Mouse (Mus musculus) limb, embryonic 12.5 days (tissue): ENCODE measurements around the gene Dync1i1. TPM values are rescaled to one million over a fixed set of nuclear protein-coding genes. Genes with fewer than 3 reads are reported as not detected.

Source experiments
- ATAC-seq: fragments of 200-750 bp; cut with Nextera tagmentation; 2 replicates; pipeline ENCODE4 v1.8.0; 2017; ENCODE audit warnings: low read depth, moderate TSS enrichment; ENCODE audit not compliant: insufficient number of reproducible peaks, insufficient read depth, low FRiP score, low TSS enrichment
- H3K27ac ChIP-seq: fragments of 300-500 bp; sonication (generic); 2 replicates; pipeline ENCODE4 v1.5.1; 2016; ENCODE audit warnings: mild to moderate bottlenecking, moderate library complexity
- H3K27me3 ChIP-seq: fragments of 300-500 bp; sonication (generic); 2 replicates; pipeline ENCODE4 v1.6.1; 2016; ENCODE audit warnings: mild to moderate bottlenecking, moderate library complexity
- H3K36me3 ChIP-seq: fragments of 300-500 bp; sonication (generic); 2 replicates; pipeline ENCODE4 v1.6.1; 2016; ENCODE audit warnings: mild to moderate bottlenecking, moderate library complexity
- H3K4me1 ChIP-seq: fragments of 300-500 bp; sonication (generic); replicated peaks from 2 replicates; pipeline ENCODE4 v1.6.1; 2016
- H3K4me2 ChIP-seq: fragments of 300-500 bp; sonication (generic); 2 replicates; pipeline ENCODE4 v1.6.1; 2016; ENCODE audit warnings: mild to moderate bottlenecking, moderate library complexity
- H3K4me3 ChIP-seq: fragments of 300-500 bp; sonication (generic); replicated peaks from 2 replicates; pipeline ENCODE4 v1.5.1; 2016; ENCODE audit warnings: mild to moderate bottlenecking
- H3K9ac ChIP-seq: fragments of 300-500 bp; sonication (generic); replicated peaks from 2 replicates; pipeline ENCODE4 v1.6.1; 2016; ENCODE audit warnings: mild to moderate bottlenecking, moderate library complexity
- H3K9me3 ChIP-seq: fragments of 300-500 bp; sonication (generic); 2 replicates; pipeline ENCODE4 v1.6.1; 2016; ENCODE audit warnings: mild to moderate bottlenecking, moderate library complexity
- WGBS: fragments of 180-500 bp; shearing (Covaris S2); methylation state at CpG from one replicate; pipeline ENCODE4 v1.1.7; 2016; 5-methylcytosine and 5-hydroxymethylcytosine counted together
- polyA plus RNA-seq: library from polyadenylated mRNA; unstranded; fragments of >200 nt; fragmentation: Nextera tagmentation; extraction: Ambion mirVana; gene quantifications from 2 replicates; pipeline ENCODE4 v1.2.1, GENCODE M21; 2016

The Dync1i1 gene
- polyA plus RNA-seq, 1 experiment from 2014 or later, result 10.9 TPM

DNA sequence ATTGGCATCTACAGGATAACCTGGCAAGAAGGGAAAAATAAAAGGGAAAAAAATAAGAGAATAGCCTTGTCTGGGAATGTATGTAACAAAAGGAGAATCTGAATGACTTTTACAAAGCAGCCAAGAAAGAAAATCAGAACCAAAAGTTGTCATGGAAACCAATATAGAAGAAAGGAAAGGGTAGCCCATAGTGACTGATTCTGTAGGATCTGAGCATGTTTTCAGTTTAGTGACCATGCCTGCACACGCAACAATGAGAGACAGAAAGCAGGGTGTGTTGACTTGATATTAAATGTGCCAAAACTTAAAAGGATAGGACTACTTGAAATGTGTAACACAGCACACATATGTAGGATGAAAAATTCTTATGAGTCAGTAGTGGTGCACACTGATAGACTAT, 197.2 kb downstream of the Dync1i1 start:
- Histone ChIP-seq H3K4me3 (no peak overlapping the region), H3K27ac (no peak overlapping the region), H3K36me3 (no peaks in the 10 kb centered on the region), H3K9ac (no peak overlapping the region), H3K4me1 (no peaks in the 10 kb centered on the region), H3K27me3 (no peaks in the 10 kb centered on the region), H3K9me3 (no peaks in the 10 kb centered on the region), H3K4me2 (no peak overlapping the region)
- 91% methylated on average over 1 of the region's 1 CpGs for WGBS
- no peak for ATAC-seq

DNA sequence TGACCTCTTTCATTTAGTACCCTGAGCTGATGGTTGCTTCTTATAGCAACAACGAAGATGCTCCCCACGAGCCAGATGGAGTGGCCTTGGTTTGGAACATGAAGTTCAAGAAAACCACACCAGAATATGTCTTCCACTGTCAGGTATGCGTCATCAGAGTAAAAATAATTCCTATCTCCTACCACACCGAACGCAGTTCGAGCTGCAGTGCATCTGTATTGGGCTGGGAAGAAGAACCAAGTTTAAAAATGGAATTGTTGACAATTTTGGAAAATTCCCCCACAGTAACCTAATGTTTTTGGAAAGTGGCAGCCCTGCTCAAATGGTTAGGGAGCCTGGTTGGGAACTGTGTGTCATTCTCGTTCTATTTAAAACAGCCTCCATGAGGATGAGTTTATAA, 197.7 kb downstream of the Dync1i1 start:
- H3K4me3 ChIP-seq, result no peak overlapping the region
- H3K9ac ChIP-seq, result no peak overlapping the region
- H3K4me2 ChIP-seq, result no peak overlapping the region
- H3K27me3 ChIP-seq, result no peaks in the 10 kb centered on the region
- H3K4me1 ChIP-seq, result no peaks in the 10 kb centered on the region
- no peaks in the 10 kb centered on the region for H3K36me3 ChIP-seq
- H3K9me3 ChIP-seq, result no peaks in the 10 kb centered on the region
- no peak overlapping the region for H3K27ac ChIP-seq
- WGBS, result 89% methylated on average over 7 of the region's 7 CpGs
- ATAC-seq, result no peak

DNA sequence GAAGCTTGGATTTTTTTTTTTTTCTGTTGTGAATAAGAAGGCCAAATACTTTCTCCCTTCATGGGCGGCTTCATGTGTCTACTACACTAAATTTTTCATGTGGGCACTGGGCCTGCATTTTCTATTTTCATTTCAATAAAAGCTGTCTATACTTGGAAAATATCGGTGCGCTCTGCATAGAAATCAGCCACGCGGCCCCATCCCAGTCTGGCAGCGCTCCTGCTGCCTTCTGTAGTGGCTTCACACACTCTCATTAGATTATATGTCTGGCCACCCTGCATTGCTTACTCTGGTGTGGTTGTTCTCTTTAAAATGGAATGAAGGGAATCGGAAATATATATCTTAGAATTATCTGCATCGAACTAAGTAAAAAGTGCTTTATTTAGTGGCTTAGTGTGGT, 204.7 kb downstream of the Dync1i1 start:
- no peak overlapping the region for H3K4me2 ChIP-seq
- no peak overlapping the region for H3K27ac ChIP-seq
- H3K27me3 ChIP-seq, result no peaks in the 10 kb centered on the region
- H3K36me3 ChIP-seq, result no peaks in the 10 kb centered on the region
- H3K4me1 ChIP-seq, result peaks cover 8% of the 10 kb centered on the region
- H3K4me3 ChIP-seq, result no peak overlapping the region
- ATAC-seq, result no peak
- no peak overlapping the region for H3K9ac ChIP-seq
- WGBS, result 89% methylated on average over 8 of the region's 8 CpGs
- no peaks in the 10 kb centered on the region for H3K9me3 ChIP-seq

DNA sequence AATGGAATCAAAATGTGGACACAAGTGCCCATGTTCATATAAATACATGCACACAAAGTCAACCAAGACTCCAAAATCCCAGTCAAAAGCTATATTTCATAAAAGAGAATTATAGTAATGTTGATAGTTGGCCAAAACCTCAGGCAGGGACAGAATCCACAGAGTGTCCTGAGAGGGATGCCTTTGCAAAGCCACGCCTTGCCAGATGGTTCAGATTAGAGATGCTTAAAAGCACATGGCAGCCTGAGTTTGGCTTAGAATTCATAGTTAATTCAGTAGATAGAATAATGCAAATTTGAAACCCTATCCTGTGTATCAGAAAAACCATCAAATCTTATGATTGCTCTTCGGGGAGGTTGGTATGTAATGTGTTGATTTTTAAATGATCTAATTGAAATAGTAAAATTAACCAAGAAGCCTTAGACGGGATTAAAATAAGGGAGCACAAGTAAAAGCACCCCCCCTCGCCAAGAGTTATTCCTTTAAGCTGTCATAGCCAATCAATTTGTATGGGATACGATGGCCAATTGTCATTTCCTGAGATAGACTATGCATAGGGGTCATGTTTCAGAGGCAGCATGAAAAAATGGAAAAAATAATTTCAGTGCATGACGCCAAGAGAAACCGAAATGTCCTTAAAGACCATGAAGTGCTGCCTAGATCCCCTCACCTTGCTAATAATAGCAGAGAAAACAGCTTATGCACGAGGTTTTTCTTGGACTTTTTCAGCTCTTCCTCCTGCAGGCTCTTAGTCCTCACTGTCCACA, 210.3 kb downstream of the Dync1i1 start:
- no peaks in the 10 kb centered on the region for H3K36me3 ChIP-seq
- 71% methylated on average over 8 of the region's 8 CpGs for WGBS
- no peaks in the 10 kb centered on the region for H3K27me3 ChIP-seq
- H3K4me3 ChIP-seq, result no peak overlapping the region
- peaks cover 2% of the 10 kb centered on the region for H3K4me1 ChIP-seq
- no peak overlapping the region for H3K27ac ChIP-seq
- H3K9ac ChIP-seq, result no peak overlapping the region
- H3K9me3 ChIP-seq, result no peaks in the 10 kb centered on the region
- H3K4me2 ChIP-seq, result no peak overlapping the region
- no peak for ATAC-seq

DNA sequence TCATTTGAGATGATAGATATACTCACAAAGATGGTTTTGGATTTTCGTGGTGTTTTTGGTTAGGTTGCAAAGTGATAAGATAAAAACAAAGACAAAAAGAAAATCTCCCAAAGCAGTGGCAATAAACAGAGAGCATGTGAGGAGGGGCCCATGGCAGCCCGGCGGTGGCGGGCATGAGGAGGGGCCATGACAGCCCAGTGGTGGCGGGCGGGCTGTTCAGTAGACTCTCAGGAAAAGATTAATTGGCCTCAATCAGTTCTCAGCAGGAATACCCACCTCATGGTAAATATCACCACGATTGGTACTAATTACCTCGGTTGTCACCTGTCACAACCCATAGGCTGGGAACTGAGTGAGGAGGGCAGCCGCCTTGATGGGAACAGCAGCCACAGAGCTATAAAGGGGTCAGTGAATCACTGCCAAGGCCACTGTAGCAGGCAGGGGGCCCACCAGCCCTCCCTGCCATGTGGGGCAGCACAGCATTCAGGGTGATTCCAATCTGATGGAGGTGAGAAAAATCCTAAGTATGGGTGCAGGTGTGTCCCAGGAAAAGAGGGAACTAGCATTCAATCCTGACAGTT, 224.5 kb downstream of the Dync1i1 start:
- Histone ChIP-seq H3K4me1 (peaks cover 4% of the 10 kb centered on the region), H3K9ac (no peak overlapping the region), H3K27ac (no peak overlapping the region), H3K36me3 (no peaks in the 10 kb centered on the region), H3K9me3 (no peaks in the 10 kb centered on the region), H3K4me2 (no peak overlapping the region), H3K27me3 (0 out of 2 replicates have a peak, but pooled peaks cover 2% of the 10 kb centered on the region), H3K4me3 (no peak overlapping the region)
- no peak for ATAC-seq
- WGBS, result 33% methylated on average over 9 of the region's 9 CpGs

DNA sequence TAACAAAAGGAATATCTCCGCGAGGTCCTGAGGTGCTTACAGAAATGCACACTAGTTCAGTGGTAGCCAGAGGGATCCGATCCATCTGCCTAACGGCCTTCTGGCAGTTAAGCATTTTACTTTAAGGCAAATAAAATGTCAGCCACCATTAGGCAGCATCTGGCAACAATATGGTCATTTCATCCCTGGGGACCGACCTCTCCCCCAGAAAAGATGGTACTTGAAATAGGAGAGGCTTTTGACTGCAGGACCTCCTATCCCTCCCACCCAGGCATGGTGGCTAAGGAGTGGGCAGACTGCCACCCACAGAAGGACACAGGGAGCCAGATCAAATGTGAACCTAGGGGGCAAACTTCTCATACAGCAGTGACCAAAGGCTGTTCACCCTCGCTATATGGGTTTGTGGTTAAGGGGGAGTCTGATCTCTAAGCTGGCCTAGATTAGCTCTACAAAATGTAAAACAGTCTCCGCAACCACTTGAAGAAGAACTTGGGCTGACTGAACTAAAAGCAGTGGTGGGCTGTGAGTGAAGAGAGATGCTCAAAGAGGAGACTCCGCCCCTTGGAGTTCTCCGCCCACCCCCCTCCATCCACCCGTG, 231.0 kb downstream of the Dync1i1 start:
- Histone ChIP-seq H3K9me3 (no peaks in the 10 kb centered on the region), H3K27ac (peak overlapping the region; percentile 53; the same call in 1 of the 2 replicates), H3K27me3 (0 out of 2 replicates have a peak, but pooled peaks cover 2% of the 10 kb centered on the region), H3K4me3 (no peak overlapping the region), H3K4me1 (peaks cover 20% of the 10 kb centered on the region), H3K9ac (no peak overlapping the region), H3K4me2 (no peak overlapping the region), H3K36me3 (no peaks in the 10 kb centered on the region)
- ATAC-seq, result no peak
- WGBS, result 42% methylated on average over 10 of the region's 10 CpGs

DNA sequence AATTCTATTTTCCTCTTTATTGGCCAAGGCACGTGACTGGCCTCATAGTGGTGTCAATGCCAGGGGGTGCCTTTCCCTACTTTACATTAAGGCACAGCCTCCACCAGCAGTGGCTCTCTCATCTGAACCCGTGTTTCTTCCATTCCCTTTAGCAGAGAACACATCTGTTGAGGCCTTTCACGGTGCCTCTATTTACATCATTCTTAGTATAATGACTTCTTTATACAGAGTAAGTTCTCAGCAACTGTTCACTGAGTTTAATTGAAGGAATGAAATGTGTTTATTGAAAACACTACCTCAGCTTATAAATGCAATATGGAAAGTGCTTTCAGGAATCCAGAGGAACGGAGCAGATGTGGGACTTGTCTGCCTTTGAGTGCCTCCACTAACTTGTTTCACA, 235.3 kb downstream of the Dync1i1 start:
- Histone ChIP-seq H3K4me1 (peaks cover 15% of the 10 kb centered on the region), H3K4me3 (no peak overlapping the region), H3K27me3 (no peaks in the 10 kb centered on the region), H3K36me3 (no peaks in the 10 kb centered on the region), H3K27ac (0 out of 2 replicates have a peak overlapping the region, but pooled peaks have one; percentile 42), H3K4me2 (no peak overlapping the region), H3K9me3 (no peaks in the 10 kb centered on the region), H3K9ac (no peak overlapping the region)
- WGBS, result 57% methylated on average over 4 of the region's 4 CpGs
- ATAC-seq, result no peak

DNA sequence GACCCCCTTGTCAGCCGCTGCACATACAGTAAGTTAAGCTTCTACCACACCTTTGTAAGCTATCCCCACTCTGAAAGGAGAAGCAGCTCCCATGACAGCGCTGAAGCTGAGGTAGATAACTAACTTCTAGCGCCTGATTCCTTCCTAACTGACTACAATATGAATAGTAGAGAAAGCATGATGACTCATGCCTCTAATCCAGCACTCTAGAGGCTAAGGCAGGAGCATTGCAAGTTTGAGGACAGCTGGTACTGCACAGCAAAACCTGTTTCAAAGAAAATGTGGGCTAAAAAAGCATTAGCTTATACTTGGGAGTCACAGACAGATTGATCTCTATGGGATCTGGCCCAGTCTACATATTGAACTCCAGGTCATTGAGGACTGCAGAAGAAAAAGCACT, 236.5 kb downstream of the Dync1i1 start:
- WGBS, result 93% methylated on average over 3 of the region's 3 CpGs
- ATAC-seq, result no peak
- H3K36me3 ChIP-seq, result no peaks in the 10 kb centered on the region

DNA sequence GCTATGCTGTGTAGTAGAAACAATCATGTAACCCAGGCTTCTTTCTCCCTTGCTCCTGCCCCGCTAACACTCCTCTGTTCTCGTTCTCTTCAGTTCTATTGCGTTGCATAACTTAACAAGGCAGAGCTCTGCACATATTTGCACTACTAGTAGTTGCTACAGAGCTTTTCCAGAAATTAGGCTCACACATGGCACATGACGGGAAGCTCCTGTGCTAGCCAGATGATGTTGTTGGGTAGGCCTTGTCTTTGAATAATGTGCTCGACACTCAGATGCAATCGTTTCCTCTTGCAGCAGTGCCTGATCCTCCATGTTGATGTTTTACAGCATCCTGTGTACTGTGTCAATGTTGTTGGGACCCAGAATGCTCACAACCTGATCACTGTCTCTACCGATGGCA, 240.9 kb downstream of the Dync1i1 start:
- Histone ChIP-seq H3K4me3 (no peak overlapping the region), H3K9ac (no peak overlapping the region), H3K4me2 (no peak overlapping the region), H3K9me3 (no peaks in the 10 kb centered on the region), H3K27me3 (no peaks in the 10 kb centered on the region; the same call in 1 of the 2 replicates), H3K27ac (no peak overlapping the region), H3K4me1 (peaks cover 21% of the 10 kb centered on the region), H3K36me3 (no peaks in the 10 kb centered on the region)
- no peak for ATAC-seq
- WGBS, result 93% methylated on average over 7 of the region's 7 CpGs

More for the DNA sequence above, 236.5 kb downstream of the Dync1i1 start:
- Histone ChIP-seq H3K4me3 (no peak overlapping the region), H3K9me3 (no peaks in the 10 kb centered on the region), H3K27ac (no peak overlapping the region), H3K4me1 (peaks cover 6% of the 10 kb centered on the region), H3K27me3 (no peaks in the 10 kb centered on the region), H3K9ac (no peak overlapping the region), H3K4me2 (no peak overlapping the region)

DNA sequence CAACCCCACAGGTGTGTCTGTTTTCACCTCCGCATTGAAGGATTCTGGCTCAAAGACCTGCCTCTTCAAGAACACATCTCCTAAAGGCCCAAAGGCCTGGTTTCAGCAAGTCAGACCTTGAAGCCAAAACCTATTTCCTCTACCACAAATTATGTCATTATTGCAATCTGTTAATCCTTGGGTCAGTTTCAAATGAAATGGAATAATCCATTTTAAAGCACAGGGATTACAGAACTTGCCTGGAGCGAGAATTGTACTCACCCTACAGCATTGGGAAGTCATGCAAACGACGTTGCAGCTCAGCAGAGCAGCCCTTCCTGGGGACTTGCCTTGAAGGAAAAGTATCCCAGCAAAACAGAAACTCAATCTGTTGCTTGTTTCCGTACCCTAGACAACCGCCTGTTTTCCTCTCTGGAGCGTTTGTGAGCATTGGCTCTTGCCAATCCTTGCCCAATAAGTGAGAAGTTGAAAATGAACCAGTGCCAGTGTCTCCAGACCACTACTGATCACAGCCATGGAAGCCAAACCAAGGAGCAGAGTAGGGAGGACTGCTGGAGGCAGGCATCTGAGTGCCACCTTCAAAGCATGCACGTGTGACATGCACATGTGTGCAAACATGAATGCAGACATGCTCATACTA, 241.5 kb downstream of the Dync1i1 start:
- no peak overlapping the region for H3K4me2 ChIP-seq
- H3K4me1 ChIP-seq, result peaks cover 21% of the 10 kb centered on the region
- no peak overlapping the region for H3K9ac ChIP-seq
- ATAC-seq, result no peak
- 82% methylated on average over 8 of the region's 8 CpGs for WGBS
- H3K36me3 ChIP-seq, result no peaks in the 10 kb centered on the region
- 0 out of 2 replicates have a peak overlapping the region, but pooled peaks have one; percentile 50 for H3K27ac ChIP-seq
- no peaks in the 10 kb centered on the region for H3K9me3 ChIP-seq
- H3K4me3 ChIP-seq, result no peak overlapping the region
- H3K27me3 ChIP-seq, result no peaks in the 10 kb centered on the region; the same call in 1 of the 2 replicates

DNA sequence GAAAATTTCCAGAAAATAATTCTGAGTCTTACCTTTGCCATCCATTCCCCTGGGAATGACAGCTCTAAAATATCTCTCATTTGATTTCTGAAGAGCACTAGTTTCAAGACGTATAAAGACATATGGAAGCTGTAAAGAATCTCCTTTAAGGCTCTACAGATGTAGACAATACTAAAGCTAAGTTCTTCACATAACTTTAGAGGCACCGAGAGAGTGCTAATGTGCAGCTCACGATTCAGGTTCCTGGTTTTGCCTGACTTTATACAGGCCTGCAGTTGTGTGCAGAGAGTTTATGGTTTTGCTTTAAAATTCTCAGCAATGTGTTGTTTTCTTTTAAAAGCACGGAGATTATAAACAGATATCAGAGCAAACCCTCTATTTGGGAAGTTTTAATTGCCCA, 242.1 kb downstream of the Dync1i1 start:
- H3K27ac ChIP-seq, result peak overlapping the region; percentile 50
- no peak for ATAC-seq
- H3K9ac ChIP-seq, result no peak overlapping the region
- no peak overlapping the region for H3K4me3 ChIP-seq
- H3K9me3 ChIP-seq, result no peaks in the 10 kb centered on the region
- H3K27me3 ChIP-seq, result no peaks in the 10 kb centered on the region; the same call in 1 of the 2 replicates
- H3K36me3 ChIP-seq, result no peaks in the 10 kb centered on the region
- peaks cover 21% of the 10 kb centered on the region for H3K4me1 ChIP-seq
- WGBS, result 27% methylated on average over 4 of the region's 4 CpGs
- no peak overlapping the region for H3K4me2 ChIP-seq
